Mouse (Mus musculus): Measurements from ENCODE around the gene Wdr95. TPM values are rescaled to one million over a fixed set of nuclear protein-coding genes. Genes with fewer than 3 reads are reported as not detected.

Gene Wdr95
- not detected in 2 replicates for total RNA-seq (2015; ENCODE audit: low replicate concordance)
- total RNA-seq (2017; ENCODE audit: low replicate concordance), result not detected in 2 replicates

GRCm38 (mm10) chr5:149527999-149528729 lies at the start of gene Wdr95:
Wdr95 (plus strand) TSS chr5:149528679.
- ATAC-seq (replicated peaks; ENCODE audit: low FRiP score, poor library complexity, severe bottlenecking), result no peak

- ATAC-seq (replicated peaks; ENCODE audit: low FRiP score, poor library complexity, severe bottlenecking), result no peak
These were observed 46.6 kb upstream of the Wdr95 start for GRCm38 (mm10) chr5:149481920-149482319.

DNA sequence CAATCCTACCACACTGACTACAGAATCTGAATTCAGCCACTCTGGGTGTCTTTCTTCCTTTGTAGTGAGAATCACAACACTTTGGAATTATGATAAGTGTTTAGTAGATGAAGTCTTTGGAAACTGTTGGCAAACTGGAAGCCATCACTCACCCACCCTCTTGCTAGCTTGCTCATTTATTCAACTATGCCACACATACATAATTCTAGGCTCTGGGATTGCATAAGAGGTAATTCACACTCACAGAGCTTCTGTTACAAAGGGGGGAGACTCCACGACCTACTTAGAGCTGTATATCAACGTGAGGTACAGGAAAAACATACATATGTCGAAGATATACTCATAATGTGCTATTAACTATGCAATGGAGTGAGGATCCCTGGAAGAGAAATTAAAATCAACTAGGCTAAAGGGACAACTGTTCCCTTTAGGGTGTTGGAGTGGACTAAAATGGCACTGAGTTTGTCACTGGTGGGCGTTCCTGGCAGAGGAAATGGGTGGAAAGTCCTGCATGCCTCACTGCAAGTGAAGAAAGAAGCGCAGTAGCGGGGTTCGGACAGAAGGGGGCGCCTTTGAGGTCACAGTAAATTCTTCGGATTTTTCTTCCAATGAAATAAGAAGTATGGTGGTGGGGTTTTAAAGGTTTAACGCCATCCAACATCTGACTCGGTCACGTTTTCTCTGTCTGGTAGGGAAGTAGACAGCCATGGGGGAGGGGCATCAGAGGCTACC lies 45.0 kb upstream of the Wdr95 start:
- no peak for ATAC-seq (replicated peaks; ENCODE audit: low FRiP score, poor library complexity, severe bottlenecking)

DNA sequence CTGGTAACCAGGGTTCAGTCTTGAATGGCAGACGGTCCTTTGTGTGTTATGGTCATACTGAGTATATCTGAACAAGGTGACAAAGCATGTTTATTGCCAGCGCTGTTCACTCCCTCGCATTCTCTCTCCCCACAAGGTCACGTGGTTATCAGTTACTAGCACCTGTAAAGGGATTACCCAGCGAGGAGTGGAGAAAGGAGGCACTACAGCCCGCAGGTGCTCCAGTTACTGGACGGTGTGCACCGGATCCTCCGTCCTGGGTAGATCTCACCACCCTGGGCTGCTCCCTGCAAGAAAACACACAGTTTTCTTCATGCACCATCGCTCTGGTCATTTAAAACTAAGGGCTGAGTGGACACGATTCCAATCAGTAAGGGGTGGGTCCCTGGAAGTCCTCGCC lies 44.2 kb upstream of the Wdr95 start:
- ATAC-seq (replicated peaks; ENCODE audit: low FRiP score, poor library complexity, severe bottlenecking), result no peak

GRCm38 (mm10) chr5:149485447-149485846 lies 43.0 kb upstream of the Wdr95 start:
- ATAC-seq (replicated peaks; ENCODE audit: low FRiP score, poor library complexity, severe bottlenecking), result no peak

DNA sequence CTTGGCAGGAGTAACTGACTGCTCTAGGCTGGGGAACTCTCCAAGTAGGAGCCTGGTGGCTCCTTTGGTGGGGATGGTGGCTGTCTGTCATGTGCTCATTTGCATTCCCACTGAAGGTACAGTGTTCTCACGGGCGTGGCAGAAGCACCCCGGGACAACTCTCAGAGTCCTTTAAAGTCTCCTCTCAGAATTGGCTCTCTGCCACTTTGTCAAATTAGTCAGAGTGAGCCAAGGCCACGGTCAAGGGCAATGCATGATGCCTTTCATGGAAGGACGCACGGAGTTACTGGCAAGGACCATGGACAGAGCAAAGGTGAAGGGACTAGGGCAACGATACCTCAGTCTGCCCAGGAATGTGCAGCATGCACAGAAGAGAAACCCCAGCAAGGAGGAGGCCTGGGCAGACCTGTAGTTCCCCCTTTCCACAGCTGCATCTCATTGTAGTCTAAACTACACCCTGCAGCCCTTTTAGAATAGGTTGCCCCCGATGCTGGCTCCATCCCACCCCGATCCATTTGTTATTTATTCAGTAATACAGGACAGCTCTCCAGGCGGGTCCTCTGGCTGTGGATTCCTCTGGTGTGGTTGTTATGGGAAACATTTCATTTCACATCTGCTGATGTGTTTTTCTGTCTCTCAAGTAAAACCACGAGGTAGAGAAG lies 40.0 kb upstream of the Wdr95 start:
- no peak for ATAC-seq (replicated peaks; ENCODE audit: low FRiP score, poor library complexity, severe bottlenecking)

- ATAC-seq (replicated peaks; ENCODE audit: low FRiP score, poor library complexity, severe bottlenecking), result no peak
These were observed 39.3 kb upstream of the Wdr95 start for GRCm38 (mm10) chr5:149489136-149489535.

DNA sequence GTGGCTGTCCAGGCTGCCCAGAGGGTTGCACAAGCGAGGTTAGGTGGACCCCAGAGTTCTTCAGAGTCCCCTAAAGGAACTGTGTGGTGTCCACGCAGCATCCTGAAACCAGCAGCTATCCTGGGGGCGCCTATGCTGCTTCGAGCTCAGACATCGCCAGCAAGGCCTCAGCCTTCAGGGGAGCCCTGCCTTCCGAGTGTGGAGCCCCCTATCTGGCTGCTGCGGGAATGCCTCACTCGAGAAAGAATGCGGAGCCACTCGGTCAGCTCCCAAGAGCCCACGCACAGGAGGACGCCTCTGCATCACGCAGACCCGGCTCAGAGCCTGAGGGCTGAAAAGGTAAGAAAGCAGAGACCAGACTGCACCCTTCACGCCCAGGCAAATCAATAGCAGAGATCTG lies 38.2 kb upstream of the Wdr95 start:
- no peak for ATAC-seq (replicated peaks; ENCODE audit: low FRiP score, poor library complexity, severe bottlenecking)

- ATAC-seq (replicated peaks; ENCODE audit: low FRiP score, poor library complexity, severe bottlenecking), result no peak
These were observed 32.8 kb upstream of the Wdr95 start for GRCm38 (mm10) chr5:149495655-149496054.

GRCm38 (mm10) chr5:149496401-149497066 lies 31.9 kb upstream of the Wdr95 start:
- no peak for ATAC-seq (replicated peaks; ENCODE audit: low FRiP score, poor library complexity, severe bottlenecking)

GRCm38 (mm10) chr5:149499936-149500335 lies 28.5 kb upstream of the Wdr95 start:
- no peak for ATAC-seq (replicated peaks; ENCODE audit: low FRiP score, poor library complexity, severe bottlenecking)

DNA sequence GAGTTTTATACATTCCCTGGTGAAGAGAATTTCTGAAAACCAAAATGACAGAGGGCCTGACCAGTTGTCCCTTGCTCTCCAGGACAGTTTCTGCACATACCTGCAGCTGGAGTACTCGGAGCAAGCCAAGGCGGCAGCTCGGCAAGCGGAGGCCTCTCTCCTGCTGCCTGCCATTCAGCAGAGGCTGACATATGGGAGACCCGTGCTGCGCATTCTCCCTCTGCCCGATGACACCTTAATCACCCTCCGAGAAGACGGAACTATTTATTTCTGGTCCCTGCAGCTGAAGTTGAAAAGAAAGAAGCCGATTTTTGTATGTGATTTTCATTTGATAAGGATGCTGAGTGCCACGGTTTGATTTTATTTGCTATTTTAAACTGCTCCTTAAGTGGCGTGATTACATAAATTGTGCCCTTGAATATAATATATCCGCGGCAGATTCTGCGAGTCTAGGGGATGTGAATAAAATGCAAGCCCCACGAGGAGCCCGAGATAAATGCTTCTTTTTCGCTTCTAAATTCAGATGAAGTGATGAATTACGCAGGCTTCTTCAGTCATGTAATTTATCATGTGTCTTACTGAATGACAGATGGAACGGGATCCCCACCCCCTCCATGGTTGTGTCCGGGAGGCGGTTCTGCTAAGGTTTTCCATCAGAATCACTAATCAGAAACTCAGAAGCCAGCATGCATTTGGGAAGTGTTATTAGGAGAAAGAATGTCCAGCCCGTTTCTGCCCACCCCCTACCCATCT lies 24.9 kb upstream of the Wdr95 start:
- no peak for ATAC-seq (replicated peaks; ENCODE audit: low FRiP score, poor library complexity, severe bottlenecking)

GRCm38 (mm10) chr5:149504985-149505384 lies 23.5 kb upstream of the Wdr95 start:
- no peak for ATAC-seq (replicated peaks; ENCODE audit: low FRiP score, poor library complexity, severe bottlenecking)

GRCm38 (mm10) chr5:149506033-149506432 lies 22.4 kb upstream of the Wdr95 start:
- ATAC-seq (replicated peaks; ENCODE audit: low FRiP score, poor library complexity, severe bottlenecking), result no peak

GRCm38 (mm10) chr5:149508094-149509029 lies 20.1 kb upstream of the Wdr95 start:
- ATAC-seq (replicated peaks; ENCODE audit: low FRiP score, poor library complexity, severe bottlenecking), result no peak

DNA sequence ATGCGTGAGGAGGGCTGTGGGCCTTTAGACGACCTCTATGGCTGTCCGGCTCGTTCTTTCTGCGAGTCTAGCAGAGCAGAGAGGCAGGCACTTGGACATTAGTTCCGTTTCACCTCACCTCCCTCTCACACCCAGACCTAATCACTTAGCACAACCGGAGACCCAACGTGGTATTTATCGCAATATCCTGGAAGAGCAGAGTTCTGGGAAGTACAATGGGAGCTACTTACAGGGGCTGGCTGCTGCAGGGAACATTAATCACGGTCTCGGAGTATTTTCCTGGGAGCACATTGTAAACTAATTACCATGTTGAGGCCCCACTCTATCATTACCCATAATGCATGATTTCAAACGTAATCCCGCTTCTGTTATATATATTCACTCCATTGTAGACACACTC lies 18.2 kb upstream of the Wdr95 start:
- ATAC-seq (replicated peaks; ENCODE audit: low FRiP score, poor library complexity, severe bottlenecking), result no peak

DNA sequence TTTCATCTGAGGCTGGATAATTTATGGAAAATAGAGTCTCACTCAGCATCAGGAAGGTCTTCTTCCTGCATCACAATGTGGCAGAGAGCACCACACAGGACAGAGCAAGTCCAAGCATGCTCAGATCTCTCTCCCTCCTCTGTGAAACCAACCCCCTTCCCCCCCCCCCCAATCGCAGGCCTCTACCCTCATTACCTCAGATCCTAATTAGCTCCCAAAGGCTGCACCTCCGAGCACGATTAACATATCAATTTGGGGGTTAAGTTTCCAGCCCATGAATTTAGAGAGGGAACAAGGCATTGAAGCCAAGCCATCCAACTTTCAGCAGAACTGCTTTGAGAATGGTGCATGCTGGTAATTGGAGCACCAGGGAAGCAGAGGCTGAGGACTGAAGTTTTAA lies 15.8 kb upstream of the Wdr95 start:
- no peak for ATAC-seq (replicated peaks; ENCODE audit: low FRiP score, poor library complexity, severe bottlenecking)

GRCm38 (mm10) chr5:149513438-149514086 lies 14.9 kb upstream of the Wdr95 start:
- no peak for ATAC-seq (replicated peaks; ENCODE audit: low FRiP score, poor library complexity, severe bottlenecking)

All from erythroblast, adult 5-6 weeks (primary cell).